Mouse (Mus musculus) ES-E14 (cell line): ENCODE measurements around the gene Ahcyl1. TPM values are rescaled to one million over a fixed set of nuclear protein-coding genes. Genes with fewer than 3 reads are reported as not detected.
"Not testable (repeated sequence)": the region's sequence is repeated elsewhere in the genome, so short reads cannot be mapped to it uniquely, and the experiment has no call there.

Source experiments
- DNase-seq: peaks from one replicate; pipeline ENCODE4 v3.0.0-alpha.2; 2013; ENCODE audit warnings: low read depth, low spot score
- H3K27ac ChIP-seq: 2 replicates; pipeline ENCODE4 v1.5.1; 2012; ENCODE audit warnings: low read depth, mild to moderate bottlenecking, low read length, moderate library complexity, mixed read lengths; ENCODE audit not compliant: poor library complexity, insufficient read depth, severe bottlenecking
- H3K36me3 ChIP-seq: 2 replicates; pipeline ENCODE4 v1.6.1; 2012; ENCODE audit warnings: mild to moderate bottlenecking, low read length, moderate library complexity, mixed read lengths; ENCODE audit not compliant: control insufficient read depth, poor library complexity, insufficient read depth, severe bottlenecking
- H3K4me1 ChIP-seq, 2 experiments: fragments of 150-350 bp in 1 of 2; sonication (generic) in 1 of 2; 2 replicates each; pipeline ENCODE4 v1.6.1; 2012; ENCODE audit warnings: low read length in 2 of 2, mild to moderate bottlenecking in 1 of 2, mixed read lengths in 1 of 2; ENCODE audit not compliant: control insufficient read depth in 2 of 2, insufficient read depth in 2 of 2, poor library complexity in 1 of 2
- H3K4me3 ChIP-seq, 2 experiments: fragments of 150-350 bp in 1 of 2; sonication (generic) in 1 of 2; 2 replicates each; pipeline ENCODE4 v1.5.1; 2012; ENCODE audit warnings: low read length in 2 of 2, low read depth in 1 of 2, mild to moderate bottlenecking in 1 of 2, mixed read lengths in 1 of 2; ENCODE audit not compliant: insufficient read depth in 1 of 2, poor library complexity in 1 of 2, severe bottlenecking in 1 of 2
- H3K9ac ChIP-seq: 2 replicates; pipeline ENCODE4 v1.6.1; 2012; ENCODE audit warnings: low read depth, mild to moderate bottlenecking, low read length, mixed read lengths; ENCODE audit not compliant: poor library complexity, insufficient read depth, severe bottlenecking
- H3K9me3 ChIP-seq: fragments of 150-350 bp; sonication (generic); 2 replicates; pipeline ENCODE4 v1.6.1; 2012; ENCODE audit warnings: low read depth, mild to moderate bottlenecking, low read length; ENCODE audit not compliant: control insufficient read depth, insufficient read depth
- CHD2 ChIP-seq: IDR thresholded peaks from 2 replicates; pipeline ENCODE4 v1.6.1; 2014; ENCODE audit warnings: mild to moderate bottlenecking, low read depth, low read length, inconsistent platforms
- HCFC1 ChIP-seq: IDR thresholded peaks from 2 replicates; pipeline ENCODE4 v1.6.1; 2012; ENCODE audit warnings: low read length, inconsistent platforms, borderline replicate concordance; ENCODE audit not compliant: insufficient read depth
- MAFK ChIP-seq: IDR thresholded peaks from 2 replicates; pipeline ENCODE4 v1.6.1; 2014; ENCODE audit warnings: mild to moderate bottlenecking, low read depth, low read length, inconsistent platforms; ENCODE audit not compliant: insufficient read depth
- ZC3H11A ChIP-seq: IDR thresholded peaks from 2 replicates; pipeline ENCODE4 v1.6.1; 2012; ENCODE audit warnings: low read depth, mild to moderate bottlenecking, inconsistent platforms, low read length, borderline replicate concordance
- ZNF384 ChIP-seq: IDR thresholded peaks from 2 replicates; pipeline ENCODE4 v1.6.1; 2012; ENCODE audit warnings: low read depth, low read length, inconsistent platforms
- in situ Hi-C, 2 experiments: fragments of 600-800 bp; cut with MboI; formaldehyde crosslinking; loops; one replicate each; pipeline ENCODE4 v1.15.1; 2025; ENCODE audit warnings: low sequenced_read_pairs in 2 of 2, inconsistent platforms in 1 of 2; ENCODE audit not compliant: unreplicated experiment in 2 of 2
- total RNA-seq: library from RNA; depleted of rRNA; stranded (reverse); fragments of 300-350 nt; gene quantifications from 2 replicates; pipeline ENCODE4 v1.2.3, GENCODE M21; 2012

Gene Ahcyl1
- total RNA-seq, 1 experiment = 38.2 TPM

GRCm38 (mm10) chr3:107739456-107739855, 43.1 kb upstream of the Ahcyl1 start:
- no peak overlapping the region for H3K27ac ChIP-seq
- TF ChIP-seq CHD2 (no peak), ZNF384 (no peak), HCFC1 (no peak), ZC3H11A (no peak), MAFK (no peak)

GRCm38 (mm10) chr3:107738620-107739019, 42.3 kb upstream of the Ahcyl1 start:
- TF ChIP-seq ZNF384 (no peak), MAFK (no peak), CHD2 (no peak), ZC3H11A (no peak), HCFC1 (no peak)
- no peaks in the 10 kb centered on the region for H3K9me3 ChIP-seq
- no peak for DNase-seq
- H3K4me1 ChIP-seq = peaks cover 2 to 16% of the 10 kb centered on the region in 2 experiments; a peak in 2 of 4 replicates
- in situ Hi-C loops = no loop called here
- no peak overlapping the region for H3K4me3 ChIP-seq
- no peak overlapping the region for H3K27ac ChIP-seq
- H3K9ac ChIP-seq = no peak overlapping the region
- H3K36me3 ChIP-seq = no peaks in the 10 kb centered on the region

More at GRCm38 (mm10) chr3:107739456-107739855, 43.1 kb upstream of the Ahcyl1 start:
- no peak overlapping the region for H3K9ac ChIP-seq
- no peaks in the 10 kb centered on the region for H3K9me3 ChIP-seq
- H3K36me3 ChIP-seq = no peaks in the 10 kb centered on the region
- H3K4me3 ChIP-seq = no peak overlapping the region
- in situ Hi-C loops = no loop called here
- DNase-seq = no peak
- H3K4me1 ChIP-seq = peaks cover 2 to 16% of the 10 kb centered on the region in 2 experiments; a peak in 2 of 4 replicates

- no peaks in the 10 kb centered on the region for H3K36me3 ChIP-seq
- H3K4me1 ChIP-seq = peaks cover 2 to 11% of the 10 kb centered on the region in 2 experiments; a peak in 2 of 4 replicates
- TF ChIP-seq ZC3H11A (no peak), CHD2 (no peak), HCFC1 (no peak), ZNF384 (no peak), MAFK (no peak)
- H3K27ac ChIP-seq = no peak overlapping the region
- no peaks in the 10 kb centered on the region for H3K9me3 ChIP-seq
- H3K4me3 ChIP-seq = no peak overlapping the region
- in situ Hi-C loops = no loop called here
- no peak overlapping the region for H3K9ac ChIP-seq
- DNase-seq = no peak
Measured at GRCm38 (mm10) chr3:107737609-107738190, 41.3 kb upstream of the Ahcyl1 start.

GRCm38 (mm10) chr3:107735620-107736019, 39.3 kb upstream of the Ahcyl1 start:
- in situ Hi-C loops = not testable (repeated sequence)

GRCm38 (mm10) chr3:107733329-107733728, 37.0 kb upstream of the Ahcyl1 start:
- Histone ChIP-seq H3K36me3 (no peaks in the 10 kb centered on the region), H3K9ac (no peak overlapping the region), H3K4me3 (no peak overlapping the region), H3K4me1 (no peaks in the 10 kb centered on the region), H3K27ac (no peak overlapping the region), H3K9me3 (no peaks in the 10 kb centered on the region)
- TF ChIP-seq ZNF384 = no peak
- TF ChIP-seq ZC3H11A = no peak
- TF ChIP-seq CHD2 = no peak
- no peak for TF ChIP-seq MAFK
- TF ChIP-seq HCFC1 = no peak
- no peak for DNase-seq
- in situ Hi-C loops = no loop called here

More at GRCm38 (mm10) chr3:107735620-107736019, 39.3 kb upstream of the Ahcyl1 start:
- not testable (repeated sequence) for H3K36me3 ChIP-seq, H3K4me3 ChIP-seq, H3K9ac ChIP-seq, H3K27ac ChIP-seq, H3K4me1 ChIP-seq, DNase-seq, H3K9me3 ChIP-seq
